In the genomic region with DNA sequence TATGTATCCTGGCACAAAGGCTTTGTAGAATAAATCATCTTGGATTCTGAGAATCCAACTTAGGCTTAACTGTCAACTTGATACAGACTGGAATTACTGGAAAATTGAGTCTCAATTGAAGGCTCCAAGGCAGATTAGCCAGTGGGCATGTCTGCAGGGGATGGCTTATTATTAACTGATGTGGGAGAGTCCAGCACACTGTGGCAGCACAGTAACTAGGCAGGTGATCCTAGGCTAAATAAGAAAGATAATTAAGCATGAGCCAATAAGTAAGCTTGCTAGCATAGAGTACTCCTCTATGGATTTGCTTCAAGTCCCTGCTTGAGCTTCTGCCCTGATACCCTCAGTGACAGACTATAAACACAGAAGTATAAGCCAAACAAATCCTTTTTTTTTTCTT, we compare ENCODE assay signal across 9 mouse cellular contexts.
"Had no signal": no experiment of that assay in that cellular context is flagged by ENCODE, and none has a peak within 500 bp of the region (broad histone marks: within the 10 kb centered on the region; RNA-seq: fewer than 3 reads in every experiment).

No protein-coding gene starts in this region.

- H3K9ac ChIP-seq: hindbrain, embryonic 14.5 days; limb, embryonic 13.5 days; liver, embryonic 14.5 days; neural tube, embryonic 12.5 days had no signal

- H3K27ac ChIP-seq: hindbrain, embryonic 14.5 days; limb, embryonic 13.5 days; liver, embryonic 14.5 days; neural tube, embryonic 12.5 days had no signal

- H3K27me3 ChIP-seq: limb, embryonic 13.5 days; neural tube, embryonic 12.5 days had no signal

- H3K4me2 ChIP-seq: hindbrain, embryonic 14.5 days; limb, embryonic 13.5 days; neural tube, embryonic 12.5 days had no signal

- H3K9me3 ChIP-seq: neural tube, embryonic 12.5 days had no signal

- H3K4me1 ChIP-seq: limb, embryonic 13.5 days; neural tube, embryonic 12.5 days had no signal

- H3K4me3 ChIP-seq: limb, embryonic 13.5 days; myocyte; neural tube, embryonic 12.5 days had no signal

- H3K36me3 ChIP-seq: limb, embryonic 13.5 days; neural tube, embryonic 12.5 days had no signal

- DNase-seq: left cerebral cortex, postnatal 4 days; lung, adult 18-20 months; midbrain, embryonic 14.5 days; thymus, postnatal 36 days had no signal
